Mouse (Mus musculus) induced T-regulatory cell, adult 2 months (primary cell): ENCODE measurements around the gene Gm10959.

Experiments
- DNase-seq: peaks from one replicate; pipeline ENCODE4 v3.0.0-alpha.2; 2012; ENCODE audit warnings: low read depth

Gene Gm10959

GRCm38 (mm10) chr3:122888371-122888819 lies 30.8 kb downstream of the Gm10959 start:
- no peak for DNase-seq

GRCm38 (mm10) chr3:122887505-122888301 lies 31.5 kb downstream of the Gm10959 start:
- no peak for DNase-seq

- no peak for DNase-seq
These were observed 40.4 kb downstream of the Gm10959 start for GRCm38 (mm10) chr3:122878705-122879315.

- DNase-seq = no peak
These were observed 41.6 kb downstream of the Gm10959 start for GRCm38 (mm10) chr3:122877543-122877942.

GRCm38 (mm10) chr3:122876870-122877269 lies 42.3 kb downstream of the Gm10959 start:
- DNase-seq = no peak

GRCm38 (mm10) chr3:122871596-122871995 lies 47.6 kb downstream of the Gm10959 start:
- no peak for DNase-seq

- no peak for DNase-seq
These were observed 50.9 kb downstream of the Gm10959 start for GRCm38 (mm10) chr3:122868270-122868669.

- no peak for DNase-seq
These were observed 54.1 kb downstream of the Gm10959 start for GRCm38 (mm10) chr3:122865092-122865491.
